Mouse (Mus musculus) hindlimb bud, embryonic 11.5 days (tissue): ENCODE data around the gene Gadd45b.

Experiments
- DNase-seq: peaks from one replicate; pipeline ENCODE4 v3.0.0-alpha.2; 2012; ENCODE audit warnings: low read depth, low spot score; ENCODE audit errors: extremely low spot score

Gadd45b gene

GRCm38 (mm10) chr10:80934136-80934985, 4.5 kb downstream of the Gadd45b start:
- no peak for DNase-seq

GRCm38 (mm10) chr10:80935241-80935640, 5.4 kb downstream of the Gadd45b start:
- no peak for DNase-seq

DNA sequence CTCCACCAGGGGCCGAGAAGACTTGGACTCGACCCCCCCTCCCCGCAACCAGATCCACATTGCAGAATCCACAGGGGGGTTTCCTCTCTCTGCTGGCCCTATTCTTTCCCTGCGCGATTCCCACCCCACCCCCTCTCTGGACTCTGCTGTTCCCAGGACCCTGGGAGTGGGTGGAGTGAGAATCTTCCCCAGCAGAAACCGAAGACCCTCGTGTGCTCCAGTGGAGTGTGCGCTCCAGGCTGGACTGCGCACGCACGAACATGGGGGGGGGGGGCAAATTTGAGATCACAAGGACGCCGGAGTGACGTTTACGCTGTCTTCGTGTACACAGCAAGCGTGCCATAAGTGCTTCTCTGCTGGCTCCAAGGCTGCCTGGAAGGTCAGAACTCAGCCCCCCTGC, 5.8 kb downstream of the Gadd45b start:
- no peak for DNase-seq

- DNase-seq: no peak
These were observed 6.4 kb downstream of the Gadd45b start for GRCm38 (mm10) chr10:80936135-80936809.

- no peak for DNase-seq
These were observed 6.9 kb downstream of the Gadd45b start for GRCm38 (mm10) chr10:80936810-80937164.

DNA sequence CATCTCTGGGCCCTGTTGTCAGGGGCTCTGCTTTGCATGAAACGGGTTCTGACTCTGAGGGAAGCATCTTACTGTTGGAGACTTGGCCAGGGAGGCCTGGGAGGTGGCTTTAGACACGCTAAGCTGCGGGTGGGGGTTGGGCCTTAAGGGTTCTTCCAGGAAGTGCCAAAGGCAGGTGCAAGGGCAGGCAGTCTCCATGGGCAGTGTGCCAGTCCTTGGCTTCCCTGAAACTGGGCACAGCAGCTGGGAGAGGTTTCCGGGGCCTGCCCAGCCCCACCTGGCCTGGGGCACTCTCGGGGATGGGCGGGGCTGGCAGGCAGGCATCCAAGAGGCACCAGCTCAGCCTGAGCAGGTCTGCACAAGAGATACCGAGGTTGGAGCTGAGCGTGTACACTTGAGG, 7.8 kb downstream of the Gadd45b start:
- DNase-seq: no peak

DNA sequence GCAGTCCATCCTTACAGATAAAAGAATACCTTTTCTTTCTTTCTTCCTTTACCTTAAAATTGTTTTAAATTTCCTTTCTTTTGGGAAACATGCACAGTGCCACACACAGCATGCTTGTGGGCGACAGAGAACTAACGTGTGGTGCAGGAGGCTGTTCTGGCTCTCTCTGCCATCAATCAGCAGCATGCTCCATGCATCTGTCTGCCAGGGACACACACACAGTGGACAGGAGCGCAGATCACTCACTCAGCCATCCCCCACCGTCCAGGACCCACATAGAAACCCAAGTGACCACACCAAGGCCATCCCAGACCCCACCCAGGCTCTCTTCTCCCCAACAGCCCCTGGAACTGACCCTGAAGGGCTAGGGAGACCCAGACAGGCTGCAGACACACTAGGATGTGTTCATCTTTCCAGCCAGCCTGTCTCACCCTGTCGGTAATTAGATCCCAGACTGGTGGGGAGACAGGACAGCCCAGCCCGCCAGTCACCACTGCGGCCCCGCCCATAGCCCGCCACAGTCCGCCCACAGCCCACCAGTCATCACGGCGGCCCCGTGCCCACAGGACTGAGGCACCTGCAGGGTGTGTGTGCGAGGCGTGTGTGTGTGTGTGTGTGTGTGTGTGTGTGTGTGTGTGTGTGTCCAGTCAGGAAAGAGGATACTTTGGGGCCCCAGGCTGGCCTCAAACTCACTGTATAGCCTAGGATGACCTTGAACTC, 9.1 kb downstream of the Gadd45b start:
- no peak for DNase-seq

DNA sequence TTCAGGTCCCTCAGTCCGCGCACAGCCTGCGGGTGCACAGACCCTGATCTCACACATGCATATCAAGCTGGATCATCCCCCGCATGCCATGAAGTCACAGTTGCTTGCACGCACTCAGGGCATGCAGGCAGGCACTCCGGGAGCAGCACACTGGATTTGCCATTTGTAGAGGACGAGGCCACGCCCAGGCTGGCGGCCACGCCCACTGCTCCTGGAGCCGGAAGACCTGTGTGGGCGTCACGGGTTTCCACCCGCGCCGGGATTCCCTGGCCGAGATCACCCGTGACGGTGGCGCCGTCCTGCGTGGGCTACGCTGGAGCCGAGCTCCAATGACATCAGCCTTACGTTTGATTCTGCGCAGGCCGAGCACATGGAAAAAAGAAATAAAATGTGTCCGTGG, 9.8 kb downstream of the Gadd45b start:
- no peak for DNase-seq

GRCm38 (mm10) chr10:80940320-80940987, 10.6 kb downstream of the Gadd45b start:
- DNase-seq: no peak

- no peak for DNase-seq
These were observed 11.1 kb downstream of the Gadd45b start for GRCm38 (mm10) chr10:80940988-80941347.

- no peak for DNase-seq
These were observed 13.0 kb downstream of the Gadd45b start for GRCm38 (mm10) chr10:80942919-80943318.

- no peak for DNase-seq
These were observed 13.8 kb downstream of the Gadd45b start for GRCm38 (mm10) chr10:80943701-80944100.

GRCm38 (mm10) chr10:80944231-80944630, 14.4 kb downstream of the Gadd45b start:
- no peak for DNase-seq

DNA sequence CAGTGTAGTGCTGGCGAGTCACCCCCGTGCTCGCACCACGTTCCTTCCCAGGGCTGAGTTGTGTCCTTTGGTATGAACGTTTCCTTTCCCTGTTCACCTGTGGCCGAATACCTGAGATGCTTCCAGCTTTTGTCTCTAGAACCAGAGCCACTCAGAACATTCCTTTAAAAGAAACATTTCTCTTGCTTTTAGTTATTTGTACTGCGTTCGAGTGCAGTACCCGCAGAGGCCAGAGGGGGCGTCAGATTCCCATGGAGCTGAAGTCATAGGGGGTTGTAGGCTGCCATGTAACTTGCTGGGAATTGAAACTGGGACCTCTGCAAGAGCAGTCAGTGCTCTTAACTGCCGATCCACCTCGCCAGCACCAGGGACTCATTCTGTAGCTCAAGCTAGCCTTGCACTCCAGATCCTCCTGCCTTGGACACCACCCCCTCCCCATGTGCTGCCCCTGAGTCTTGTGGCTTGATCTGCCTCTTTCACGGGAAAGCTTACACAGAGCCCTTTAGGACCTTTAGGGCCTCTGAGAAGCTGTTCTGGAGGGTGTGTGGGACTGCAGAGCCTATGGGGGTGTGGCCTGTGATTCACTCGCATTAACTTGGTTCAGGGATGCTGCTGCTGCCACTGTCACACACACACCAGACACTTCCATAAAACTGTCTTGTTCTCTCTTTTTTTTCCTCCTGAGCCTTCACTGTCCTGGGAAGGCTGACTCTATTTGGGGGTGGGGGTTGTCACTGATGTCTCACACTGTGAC, 17.0 kb downstream of the Gadd45b start:
- DNase-seq: no peak

- no peak for DNase-seq
These were observed 17.9 kb downstream of the Gadd45b start for GRCm38 (mm10) chr10:80947802-80948201.

DNA sequence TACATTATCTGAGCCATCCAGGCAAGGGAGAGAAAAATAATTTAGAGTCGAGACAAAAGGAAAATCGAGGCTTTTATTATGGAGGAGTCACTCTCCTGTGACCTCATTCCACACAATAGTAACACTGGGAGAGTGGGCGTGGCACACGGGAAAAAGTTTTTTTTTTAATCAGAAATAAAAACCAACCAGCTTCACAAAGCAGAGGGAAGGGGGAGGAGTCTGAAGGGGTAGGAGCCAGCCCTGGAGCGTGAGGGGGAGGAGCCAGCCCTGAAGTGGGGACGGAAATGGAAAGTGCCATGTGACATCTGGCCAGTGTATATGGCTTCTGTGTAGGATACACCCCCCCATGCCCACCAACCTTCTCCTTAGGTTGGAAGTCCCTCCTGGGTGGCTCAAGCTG, 18.7 kb downstream of the Gadd45b start:
- no peak for DNase-seq

GRCm38 (mm10) chr10:80949081-80949480, 19.2 kb downstream of the Gadd45b start:
- no peak for DNase-seq

DNA sequence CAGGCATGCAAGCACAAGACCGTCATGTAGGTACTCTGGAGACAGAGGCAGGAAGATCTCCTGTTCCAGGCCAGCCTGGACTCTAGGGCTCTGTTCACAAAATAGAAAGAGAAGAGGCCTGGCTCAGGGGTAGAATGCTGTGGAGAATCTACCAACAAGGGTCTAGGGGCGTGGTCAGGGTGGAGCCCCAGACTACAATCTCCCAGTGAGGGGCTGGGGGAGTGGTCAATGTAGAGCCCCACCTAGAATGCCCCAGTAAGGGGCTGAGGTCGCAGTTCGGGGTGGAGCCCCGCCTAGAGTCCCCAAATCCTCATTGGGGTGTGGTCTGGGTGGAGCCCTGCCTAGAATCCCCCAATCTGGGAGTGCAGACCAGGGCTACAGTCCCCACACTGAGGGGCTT, 20.4 kb downstream of the Gadd45b start:
- no peak for DNase-seq

- no peak for DNase-seq
These were observed 22.0 kb downstream of the Gadd45b start for GRCm38 (mm10) chr10:80951761-80952390.

DNA sequence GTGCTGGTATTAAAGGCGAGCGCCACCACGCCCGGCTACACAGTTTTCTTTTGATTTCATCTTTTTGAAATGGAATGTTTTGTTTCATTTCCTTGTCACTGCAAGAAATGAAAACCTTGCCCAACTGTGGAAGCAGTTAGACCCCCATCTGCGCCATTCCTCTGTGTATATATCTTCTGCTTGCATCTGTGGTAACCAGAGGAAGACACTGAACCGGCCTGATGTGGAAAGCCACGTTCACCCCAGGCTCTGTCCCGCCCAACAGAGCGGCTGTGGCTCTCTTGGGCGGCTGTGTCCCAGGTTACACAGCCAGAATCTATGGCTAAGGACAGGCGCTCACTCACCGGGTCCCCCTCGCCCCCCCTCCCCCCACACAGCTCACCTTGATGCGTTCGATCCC, 22.6 kb downstream of the Gadd45b start:
- DNase-seq: no peak
